Mouse (Mus musculus): ENCODE data around the gene Pecam1. TPM values are rescaled to one million over a fixed set of nuclear protein-coding genes. Genes with fewer than 3 reads are reported as not detected.

Gene Pecam1
- polyA plus RNA-seq, 1 experiment: 24.3 TPM

GRCm38 (mm10) chr11:106780590-106781220 lies 30.3 kb upstream of the Pecam1 start:
- no peak overlapping the region for H3K9ac ChIP-seq (ENCODE audit: low read depth, poor library complexity, severe bottlenecking)
- H3K9me3 ChIP-seq (replicated peaks; ENCODE audit: control insufficient read depth, insufficient read depth, low read length, poor library complexity, severe bottlenecking): no peaks in the 10 kb centered on the region
- no peaks in the 10 kb centered on the region for H3K27me3 ChIP-seq (ENCODE audit: control insufficient read depth, insufficient read depth, low read length, poor library complexity, severe bottlenecking)
- peak overlapping the region; percentile 86 for H3K27ac ChIP-seq (ENCODE audit: insufficient read depth, low read length)
- TF ChIP-seq EP300 (IDR thresholded peaks at IDR 0.05; ENCODE audit: insufficient read depth, low read depth, low read length) (no peak), POLR2A (IDR thresholded peaks at IDR 0.05; ENCODE audit: insufficient read depth, low read length) (no peak), CTCF (IDR thresholded peaks at IDR 0.05; ENCODE audit: low read depth, low read length) (no peak)
- H3K4me3 ChIP-seq (ENCODE audit: low read depth, low read length): no peak overlapping the region
- no peaks in the 10 kb centered on the region for H3K4me1 ChIP-seq (ENCODE audit: control insufficient read depth, insufficient read depth, low read length)
- H3K36me3 ChIP-seq (ENCODE audit: control insufficient read depth, insufficient read depth, low read length, poor library complexity, severe bottlenecking): peaks cover 62% of the 10 kb centered on the region

GRCm38 (mm10) chr11:106780089-106780425 lies 29.6 kb upstream of the Pecam1 start:
- Histone ChIP-seq H3K27me3 (ENCODE audit: control insufficient read depth, insufficient read depth, low read length, poor library complexity, severe bottlenecking) (no peaks in the 10 kb centered on the region), H3K9me3 (replicated peaks; ENCODE audit: control insufficient read depth, insufficient read depth, low read length, poor library complexity, severe bottlenecking) (no peaks in the 10 kb centered on the region), H3K36me3 (ENCODE audit: control insufficient read depth, insufficient read depth, low read length, poor library complexity, severe bottlenecking) (peaks cover 62% of the 10 kb centered on the region), H3K4me1 (ENCODE audit: control insufficient read depth, insufficient read depth, low read length) (no peaks in the 10 kb centered on the region), H3K9ac (ENCODE audit: low read depth, poor library complexity, severe bottlenecking) (peak overlapping the region; percentile 51), H3K27ac (ENCODE audit: insufficient read depth, low read length) (peak overlapping the region; percentile 92), H3K4me3 (ENCODE audit: low read depth, low read length) (no peak overlapping the region)
- TF ChIP-seq POLR2A (IDR thresholded peaks at IDR 0.05; ENCODE audit: insufficient read depth, low read length) (no peak), EP300 (IDR thresholded peaks at IDR 0.05; ENCODE audit: insufficient read depth, low read depth, low read length) (no peak), CTCF (IDR thresholded peaks at IDR 0.05; ENCODE audit: low read depth, low read length) (no peak)

- H3K27ac ChIP-seq (ENCODE audit: insufficient read depth, low read length): peak within 1 kb of the TSS; percentile 92
- peak; percentile 62; the same call in 1 of the 2 replicates for TF ChIP-seq EP300 (IDR thresholded peaks at IDR 0.05; ENCODE audit: insufficient read depth, low read depth, low read length)
- TF ChIP-seq CTCF (IDR thresholded peaks at IDR 0.05; ENCODE audit: low read depth, low read length): no peak
- TF ChIP-seq POLR2A (IDR thresholded peaks at IDR 0.05; ENCODE audit: insufficient read depth, low read length): peak; percentile 94
Observed at GRCm38 (mm10) chr11:106779388-106780088, 29.1 kb upstream of the Pecam1 start, which contains the start of gene Polg2. TSS of gene Polg2 (minus strand) at chr11:106779537.

GRCm38 (mm10) chr11:106778589-106779387 lies 28.4 kb upstream of the Pecam1 start:
- Histone ChIP-seq H3K4me3 (ENCODE audit: low read depth, low read length) (peak overlapping the region; percentile 92), H3K36me3 (ENCODE audit: control insufficient read depth, insufficient read depth, low read length, poor library complexity, severe bottlenecking) (peaks cover 60% of the 10 kb centered on the region), H3K27me3 (ENCODE audit: control insufficient read depth, insufficient read depth, low read length, poor library complexity, severe bottlenecking) (no peaks in the 10 kb centered on the region)

More at GRCm38 (mm10) chr11:106779388-106780088, 29.1 kb upstream of the Pecam1 start, which contains the start of gene Polg2:
- Histone ChIP-seq H3K36me3 (ENCODE audit: control insufficient read depth, insufficient read depth, low read length, poor library complexity, severe bottlenecking) (peaks cover 62% of the 10 kb centered on the region), H3K9ac (ENCODE audit: low read depth, poor library complexity, severe bottlenecking) (peak within 1 kb of the TSS; percentile 89), H3K9me3 (replicated peaks; ENCODE audit: control insufficient read depth, insufficient read depth, low read length, poor library complexity, severe bottlenecking) (no peaks in the 10 kb centered on the region), H3K27me3 (ENCODE audit: control insufficient read depth, insufficient read depth, low read length, poor library complexity, severe bottlenecking) (no peaks in the 10 kb centered on the region), H3K4me3 (ENCODE audit: low read depth, low read length) (peak within 1 kb of the TSS; percentile 92), H3K4me1 (ENCODE audit: control insufficient read depth, insufficient read depth, low read length) (no peaks in the 10 kb centered on the region)

GRCm38 (mm10) chr11:106778132-106778531 lies 27.7 kb upstream of the Pecam1 start:
- Histone ChIP-seq H3K9me3 (replicated peaks; ENCODE audit: control insufficient read depth, insufficient read depth, low read length, poor library complexity, severe bottlenecking) (no peaks in the 10 kb centered on the region), H3K9ac (ENCODE audit: low read depth, poor library complexity, severe bottlenecking) (peak overlapping the region; percentile 89; the same call in 1 of the 2 replicates), H3K36me3 (ENCODE audit: control insufficient read depth, insufficient read depth, low read length, poor library complexity, severe bottlenecking) (peaks cover 59% of the 10 kb centered on the region), H3K4me3 (ENCODE audit: low read depth, low read length) (peak overlapping the region; percentile 43; the same call in 1 of the 2 replicates), H3K27me3 (ENCODE audit: control insufficient read depth, insufficient read depth, low read length, poor library complexity, severe bottlenecking) (no peaks in the 10 kb centered on the region), H3K4me1 (ENCODE audit: control insufficient read depth, insufficient read depth, low read length) (no peaks in the 10 kb centered on the region), H3K27ac (ENCODE audit: insufficient read depth, low read length) (no peak overlapping the region)
- no peak for TF ChIP-seq POLR2A (IDR thresholded peaks at IDR 0.05; ENCODE audit: insufficient read depth, low read length)
- no peak for TF ChIP-seq EP300 (IDR thresholded peaks at IDR 0.05; ENCODE audit: insufficient read depth, low read depth, low read length)
- no peak for TF ChIP-seq CTCF (IDR thresholded peaks at IDR 0.05; ENCODE audit: low read depth, low read length)

More at GRCm38 (mm10) chr11:106778589-106779387, 28.4 kb upstream of the Pecam1 start:
- H3K27ac ChIP-seq (ENCODE audit: insufficient read depth, low read length): peak overlapping the region; percentile 60
- no peaks in the 10 kb centered on the region for H3K4me1 ChIP-seq (ENCODE audit: control insufficient read depth, insufficient read depth, low read length)
- H3K9me3 ChIP-seq (replicated peaks; ENCODE audit: control insufficient read depth, insufficient read depth, low read length, poor library complexity, severe bottlenecking): no peaks in the 10 kb centered on the region
- H3K9ac ChIP-seq (ENCODE audit: low read depth, poor library complexity, severe bottlenecking): peak overlapping the region; percentile 89
- TF ChIP-seq CTCF (IDR thresholded peaks at IDR 0.05; ENCODE audit: low read depth, low read length) (no peak), POLR2A (IDR thresholded peaks at IDR 0.05; ENCODE audit: insufficient read depth, low read length) (no peak), EP300 (IDR thresholded peaks at IDR 0.05; ENCODE audit: insufficient read depth, low read depth, low read length) (no peak)
